Mouse (Mus musculus) ovary, adult 2 months (tissue): ENCODE results near the gene Psmd2. TPM values are rescaled to one million over a fixed set of nuclear protein-coding genes. Genes with fewer than 3 reads are reported as not detected.

ENCODE experiments used
- polyA plus RNA-seq: library from polyadenylated mRNA; depleted of rRNA; stranded (reverse); fragments of >200 nt; gene quantifications from 2 replicates; pipeline ENCODE4 v1.2.3, GENCODE M21; 2012; rRNA removed

The Psmd2 gene
- polyA plus RNA-seq, result 81.6 and 103 TPM in 2 replicates

DNA sequence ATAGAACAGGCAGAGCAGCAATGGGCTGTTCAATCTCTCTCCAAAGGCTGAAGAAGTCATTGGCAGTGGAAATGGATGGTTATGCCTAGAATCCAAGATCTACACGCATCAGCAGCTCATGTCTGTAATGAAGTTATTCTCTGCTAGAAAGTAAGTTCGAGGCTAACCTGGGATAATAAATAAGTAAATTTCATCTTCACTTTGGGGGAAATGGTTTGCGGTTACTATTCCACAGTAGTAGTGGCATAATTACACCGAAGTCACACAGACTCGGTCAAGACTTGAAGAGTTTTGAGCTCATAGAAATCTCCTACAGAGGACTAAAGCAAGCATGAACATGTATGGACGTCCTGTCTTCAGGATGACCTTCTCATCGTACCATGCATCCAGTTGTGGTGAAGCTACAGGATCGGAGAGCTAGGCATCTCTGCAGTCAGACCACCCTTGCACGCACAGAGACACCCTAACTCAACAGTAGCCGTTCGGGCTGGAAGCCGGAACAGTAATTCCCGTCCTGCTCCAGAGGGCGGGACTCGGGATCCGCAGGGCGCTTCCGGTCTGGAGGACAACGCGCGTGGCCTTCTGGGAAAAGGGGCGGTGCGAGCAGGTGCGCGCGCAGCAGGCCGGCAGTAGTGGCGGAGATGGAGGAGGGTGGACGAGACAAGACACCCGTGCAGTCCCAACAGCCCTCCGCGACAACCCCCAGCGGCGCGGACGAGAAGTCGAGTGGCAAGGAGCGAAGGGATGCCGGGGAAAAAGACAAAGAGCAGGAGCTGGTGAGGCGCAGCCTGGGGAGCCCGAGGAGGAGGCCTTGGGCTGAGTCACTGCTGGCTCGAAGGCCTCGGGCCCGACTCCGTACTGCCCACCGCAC, at the start of gene Psmd2:
Gene Psmd2 (plus strand): TSS at position 577 of the 871 bp plus-strand sequence.

DNA sequence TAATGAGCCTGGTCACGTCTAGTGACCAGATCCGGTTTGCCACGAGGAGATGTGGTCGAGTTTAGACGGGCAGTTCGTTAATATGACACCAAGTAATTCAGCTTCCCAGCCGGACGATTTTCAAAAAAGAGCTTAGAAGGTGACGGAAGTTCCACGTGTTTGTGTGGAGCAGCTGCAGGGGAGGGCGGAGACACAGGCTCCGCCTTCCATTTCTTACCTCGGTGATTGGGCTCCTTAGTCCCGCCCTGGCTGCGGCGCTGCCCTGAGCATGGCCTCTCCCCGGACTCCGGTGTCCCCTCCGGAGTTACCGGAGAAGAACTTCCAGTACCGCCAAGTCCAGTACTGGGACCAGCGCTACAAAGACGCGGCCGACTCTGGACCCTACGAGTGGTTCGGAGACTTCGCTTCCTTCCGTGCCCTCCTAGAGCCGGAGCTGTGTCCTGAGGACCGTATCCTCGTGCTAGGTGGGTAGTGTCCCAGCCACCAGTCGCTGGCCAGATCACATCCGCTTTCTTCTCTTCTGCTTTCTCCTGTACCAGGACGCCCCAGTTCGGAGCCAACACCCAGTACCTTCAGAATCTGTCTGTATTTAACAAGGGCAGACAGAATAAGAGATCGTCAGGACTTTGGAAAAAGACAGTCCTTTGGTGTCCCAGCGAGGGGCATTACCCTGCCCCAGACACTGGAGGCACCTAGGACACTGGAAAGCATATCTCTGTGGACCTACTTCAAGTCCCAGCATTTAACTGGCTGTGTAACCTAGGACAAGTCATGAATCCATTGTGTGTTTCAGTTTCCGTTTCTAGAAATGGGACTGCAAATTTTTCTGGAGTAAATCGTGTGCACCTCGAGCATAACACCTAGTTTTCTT, 39.9 kb upstream of the Psmd2 start, which contains the start of the genes Eef1akmt4, Gm49333 and Alg3:
Gene Eef1akmt4 (plus strand): TSS at position 237 of the 871 bp plus-strand sequence.
Gene Gm49333 (plus strand): TSS at position 254 of the 871 bp plus-strand sequence.
Gene Alg3 (minus strand): TSS at position 379 of the 871 bp plus-strand sequence.

DNA sequence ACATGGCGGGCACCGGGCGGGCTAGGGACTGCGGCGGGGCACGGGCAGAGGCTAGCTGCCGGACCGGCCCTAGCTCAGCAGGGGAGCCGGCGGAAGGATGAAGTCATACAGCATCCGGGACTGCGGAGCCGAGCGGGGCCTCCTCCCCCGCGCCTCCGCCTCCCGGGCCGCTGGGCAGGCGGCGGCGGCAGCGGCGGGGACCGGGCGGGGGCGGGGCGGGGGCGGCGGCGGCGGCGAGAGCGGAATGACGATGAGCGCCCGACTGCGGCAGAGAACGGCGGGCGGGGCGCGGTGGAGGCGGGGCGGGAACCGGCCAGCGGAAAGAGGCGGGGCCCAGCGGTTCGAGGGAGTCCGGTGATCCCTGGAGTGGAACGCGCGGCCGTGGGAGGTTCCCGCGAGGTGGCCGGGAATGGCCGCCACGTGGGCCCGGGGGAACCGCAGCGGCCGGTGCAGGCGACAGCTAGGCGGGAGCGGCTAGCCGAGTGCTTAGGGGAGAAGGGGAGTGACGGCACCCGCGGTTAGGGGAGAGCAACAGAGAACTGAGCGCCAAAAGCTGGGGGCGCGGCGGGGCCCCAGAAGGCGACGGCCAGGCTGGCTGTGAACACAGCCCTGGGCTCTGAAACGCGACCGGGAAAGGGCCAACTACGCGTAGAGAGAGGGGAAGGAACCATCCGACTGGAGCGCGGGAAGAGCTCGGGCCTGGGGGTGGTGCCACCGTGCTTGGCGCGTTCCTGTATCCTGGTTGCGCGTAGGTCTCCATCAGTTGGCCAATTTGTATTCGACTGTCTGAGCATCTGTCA, 30.1 kb upstream of the Psmd2 start, which contains the start of gene Camk2n2:
Gene Camk2n2 (minus strand): TSS at position 97 of the 800 bp plus-strand sequence.

DNA sequence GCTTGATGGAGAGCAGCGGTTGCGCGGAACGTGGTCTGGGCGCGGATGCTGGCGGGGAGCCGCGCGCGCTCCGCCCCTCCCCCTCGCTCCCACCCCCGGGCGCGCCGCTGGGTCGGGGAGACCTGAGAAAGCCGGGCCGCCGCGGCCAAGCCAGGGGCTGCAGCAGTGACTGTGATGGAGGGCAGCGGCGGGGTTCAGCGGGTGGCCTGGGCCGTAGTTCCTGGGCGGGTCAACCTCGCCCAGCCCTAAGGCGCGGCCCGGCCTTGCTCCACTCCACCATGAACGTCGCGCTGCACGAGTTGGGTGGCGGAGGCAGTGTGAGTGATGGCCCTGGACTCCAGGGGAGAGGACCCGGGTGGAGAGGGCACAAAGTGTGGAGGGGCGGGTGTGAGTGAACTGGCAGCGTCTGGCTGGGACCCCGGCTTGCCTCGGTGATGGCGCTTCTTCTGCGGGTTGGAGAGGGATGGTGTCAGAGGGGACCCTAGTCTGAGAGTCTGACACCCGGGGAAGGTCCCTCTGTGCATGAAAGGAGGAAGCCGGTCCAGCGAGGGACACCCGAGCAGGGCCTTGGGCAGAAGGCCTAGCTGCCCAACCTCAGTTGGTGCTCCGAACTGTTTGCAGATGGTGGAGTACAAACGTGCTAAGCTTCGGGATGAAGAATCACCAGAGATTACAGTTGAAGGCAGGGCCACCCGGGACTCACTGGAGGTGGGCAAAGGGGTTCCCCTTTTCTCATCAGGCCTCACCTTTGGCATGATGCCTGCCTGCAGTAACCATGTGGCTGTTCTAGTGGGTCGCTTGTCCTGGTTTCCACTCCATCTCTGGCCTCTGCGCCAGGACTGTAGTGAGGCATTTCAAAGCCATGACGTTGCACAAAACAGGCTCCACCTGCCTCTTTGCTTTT, 21.5 kb upstream of the Psmd2 start, which contains the start of gene Ece2:
Gene Ece2 (plus strand): TSS at position 98 of the 904 bp plus-strand sequence.

DNA sequence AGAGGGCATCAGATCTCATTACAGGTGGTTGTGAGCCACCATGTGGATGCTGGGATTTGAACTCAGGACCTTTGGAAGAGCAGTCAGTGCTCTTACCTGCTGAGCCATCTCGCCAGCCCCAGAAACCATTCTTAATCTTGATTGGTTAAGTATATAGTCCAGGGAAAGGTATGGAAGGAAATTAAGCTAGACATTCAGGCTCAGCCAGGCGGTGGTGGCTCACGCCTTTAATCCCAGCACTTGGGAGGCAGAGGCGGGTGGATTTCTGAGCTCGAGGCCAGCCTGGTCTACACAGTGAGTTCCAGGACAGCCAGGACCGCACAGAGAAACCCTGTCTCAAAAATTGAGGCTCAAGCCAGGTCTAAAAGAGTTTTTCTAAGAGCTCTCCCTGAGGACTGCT, 16.6 kb downstream of the Psmd2 start, which contains the start of gene Eif4g1:
Gene Eif4g1 (plus strand): TSS at position 301 of the 400 bp plus-strand sequence.

DNA sequence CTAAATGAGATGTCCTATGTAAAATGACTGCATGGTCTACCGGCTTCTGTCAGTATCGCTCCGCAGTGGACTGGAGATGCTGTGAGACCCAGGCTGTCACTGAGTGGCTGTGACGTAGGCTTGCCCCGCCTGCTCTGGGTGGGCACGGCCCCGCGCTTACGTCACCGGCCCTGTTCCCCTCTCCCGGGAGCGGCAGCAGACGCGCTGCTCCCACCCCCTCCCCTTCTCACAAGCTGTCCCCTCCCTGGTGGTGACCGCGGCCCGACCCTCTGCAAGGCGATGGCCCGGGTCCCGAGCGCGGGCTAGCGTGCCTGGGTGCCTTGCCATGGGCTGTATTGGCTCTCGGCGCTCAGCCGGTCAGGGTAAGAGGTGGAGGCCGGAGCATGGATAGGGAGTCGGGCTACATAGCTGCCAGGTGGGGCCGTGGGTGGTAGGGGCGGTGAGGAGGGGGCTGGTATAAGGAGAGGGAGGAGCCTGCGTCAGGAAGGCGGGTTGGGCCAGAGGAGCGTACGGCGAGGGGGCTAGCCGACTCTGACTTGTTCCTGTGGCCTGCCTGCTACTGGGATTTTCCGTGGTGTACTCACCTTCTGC, 41.8 kb downstream of the Psmd2 start, which contains the start of gene Fam131a:
Gene Fam131a (plus strand): TSS at position 131 of the 591 bp plus-strand sequence.

Other genes starting within 250 kb of the Psmd2 start
- gene Abcc5, start 225.3 kb upstream of the Psmd2 start, polyA plus RNA-seq, result 149 and 152 TPM in 2 replicates
- 29.4 and 34.5 TPM in 2 replicates for gene Eif2b5, start 152.8 kb upstream of the Psmd2 start, polyA plus RNA-seq
- 53.5 and 60.1 TPM in 2 replicates for gene Dvl3, start 134.7 kb upstream of the Psmd2 start, polyA plus RNA-seq
- 383 and 503 TPM in 2 replicates for gene Ap2m1, start 116.2 kb upstream of the Psmd2 start, polyA plus RNA-seq
- 33.8 and 35.0 TPM in 2 replicates for gene Abcf3, start 103.1 kb upstream of the Psmd2 start, polyA plus RNA-seq
- 0.41 and 0.59 TPM in 2 replicates for gene Vwa5b2, start 62.2 kb upstream of the Psmd2 start, polyA plus RNA-seq
- gene Eef1akmt4, start 40.1 kb upstream of the Psmd2 start, polyA plus RNA-seq, result 19.3 and 23.5 TPM in 2 replicates
- 0.20 TPM in 1 of 2 replicates, not detected in the other for gene Gm49333, start 40.0 kb upstream of the Psmd2 start, polyA plus RNA-seq
- 31.9 and 32.5 TPM in 2 replicates for gene Alg3, start 39.9 kb upstream of the Psmd2 start, polyA plus RNA-seq
- 15.4 and 17.1 TPM in 2 replicates for gene Camk2n2, start 30.4 kb upstream of the Psmd2 start, polyA plus RNA-seq
- gene Ece2, start 21.8 kb upstream of the Psmd2 start, polyA plus RNA-seq, result 5.5 and 6.8 TPM in 2 replicates
- 470 and 635 TPM in 2 replicates for gene Eif4g1, start 16.7 kb downstream of the Psmd2 start, polyA plus RNA-seq
- 16.8 and 17.7 TPM in 2 replicates for gene Fam131a, start 41.6 kb downstream of the Psmd2 start, polyA plus RNA-seq
- 17.1 and 20.2 TPM in 2 replicates for gene Polr2h, start 66.0 kb downstream of the Psmd2 start, polyA plus RNA-seq
- gene Clcn2, start 66.1 kb downstream of the Psmd2 start, polyA plus RNA-seq, result 82.2 and 87.8 TPM in 2 replicates
- gene Chrd, start 81.5 kb downstream of the Psmd2 start, polyA plus RNA-seq, result 15.5 and 16.0 TPM in 2 replicates
- 0.94 and 1.6 TPM in 2 replicates for gene Thpo, start 82.9 kb downstream of the Psmd2 start, polyA plus RNA-seq